Mouse (Mus musculus): Measurements from ENCODE around the gene Adam10.

The Adam10 gene

GRCm38 (mm10) chr9:70706444-70706843 lies 27.6 kb downstream of the Adam10 start:
- CTCF ChIA-PET, result no interaction called here
- POLR2A ChIA-PET, result no interaction called here

- ChIA-PET POLR2A (interaction anchor here in 1 of 4 experiments (0.7 to 1.3 kb wide), 2 partner anchors 288 to 624 kb away, joined by 3 to 4 read pairs; no protein-coding TSS in a partner anchor), CTCF (no interaction called here)
Measured at GRCm38 (mm10) chr9:70729544-70729943, 50.7 kb downstream of the Adam10 start.

GRCm38 (mm10) chr9:70731079-70731478 lies 52.3 kb downstream of the Adam10 start:
- ChIA-PET POLR2A (no interaction called here), CTCF (no interaction called here)

- ChIA-PET CTCF (no interaction called here), POLR2A (interaction anchor here in 2 of 4 experiments (0.8 to 1.2 kb wide), 2 partner anchors 24 to 83 kb away, joined by 3 to 4 read pairs; no protein-coding TSS in a partner anchor)
Measured at GRCm38 (mm10) chr9:70733208-70733607, 54.4 kb downstream of the Adam10 start.

- ChIA-PET POLR2A (no interaction called here), CTCF (no interaction called here)
Measured at GRCm38 (mm10) chr9:70739998-70740397, 61.2 kb downstream of the Adam10 start.

- POLR2A ChIA-PET, result no interaction called here
- CTCF ChIA-PET, result no interaction called here
Measured at GRCm38 (mm10) chr9:70751504-70752222, 72.9 kb downstream of the Adam10 start.

GRCm38 (mm10) chr9:70760974-70761373 lies 82.2 kb downstream of the Adam10 start:
- ChIA-PET CTCF (interaction anchor here in 1 of 4 experiments (0.5 kb wide), 1 partner anchor 700 kb away, joined by 3 read pairs; no protein-coding TSS in a partner anchor), POLR2A (no interaction called here)

GRCm38 (mm10) chr9:70775517-70775916 lies 96.7 kb downstream of the Adam10 start:
- ChIA-PET POLR2A (no interaction called here), CTCF (no interaction called here)

GRCm38 (mm10) chr9:70782191-70782590 lies 103.4 kb downstream of the Adam10 start:
- ChIA-PET POLR2A (no interaction called here), CTCF (no interaction called here)

- POLR2A ChIA-PET, result no interaction called here
- CTCF ChIA-PET, result no interaction called here
Measured at GRCm38 (mm10) chr9:70788705-70789104, 109.9 kb downstream of the Adam10 start.

- POLR2A ChIA-PET, result no interaction called here
Measured at GRCm38 (mm10) chr9:70790621-70791020, 111.8 kb downstream of the Adam10 start.

GRCm38 (mm10) chr9:70794643-70795438 lies 116.0 kb downstream of the Adam10 start:
- ChIA-PET CTCF (interaction anchor here in 3 of 4 experiments (0.6 to 1.3 kb wide), 5 partner anchors 130 to 526 kb away, joined by 3 to 4 read pairs (median 4); no protein-coding TSS in a partner anchor), POLR2A (interaction anchor here in 3 of 4 experiments (0.6 to 2.9 kb wide), 24 partner anchors 10 to 252 kb away, joined by 3 to 16 read pairs (median 3); partner anchors contain the start of genes Adam10 (in 1 of the 3), Mindy2 (in 1 of the 3) and Sltm (in 1 of the 3))

More at GRCm38 (mm10) chr9:70790621-70791020, 111.8 kb downstream of the Adam10 start:
- CTCF ChIA-PET, result no interaction called here

GRCm38 (mm10) chr9:70795439-70795757 lies 116.6 kb downstream of the Adam10 start:
- POLR2A ChIA-PET, result interaction anchor here (0.6 to 2.9 kb wide), 23 partner anchors 9 to 265 kb away, joined by 3 to 16 read pairs (median 4); partner anchors contain the start of genes Adam10 (in 1 of the 4), Mindy2 (in 1 of the 4) and Sltm (in 1 of the 4)
- CTCF ChIA-PET, result interaction anchor here in 3 of 4 experiments (0.9 to 1.4 kb wide), 5 partner anchors 129 to 525 kb away, joined by 3 to 5 read pairs (median 4); no protein-coding TSS in a partner anchor

- CTCF ChIA-PET, result no interaction called here
- POLR2A ChIA-PET, result no interaction called here
Measured at GRCm38 (mm10) chr9:70800588-70801315, 122.0 kb downstream of the Adam10 start.

- POLR2A ChIA-PET, result interaction anchor here in 1 of 4 experiments (0.6 kb wide), 1 partner anchor 15 kb away, joined by 3 read pairs; no protein-coding TSS in a partner anchor
- CTCF ChIA-PET, result no interaction called here
Measured at GRCm38 (mm10) chr9:70801761-70802160, 123.0 kb downstream of the Adam10 start.

- POLR2A ChIA-PET, result interaction anchor here in 1 of 4 experiments (0.6 to 1.1 kb wide), 2 partner anchors 12 to 258 kb away, joined by 3 read pairs; no protein-coding TSS in a partner anchor
- CTCF ChIA-PET, result interaction anchor here in 1 of 4 experiments (0.6 kb wide), 1 partner anchor 1490 kb away, joined by 3 read pairs; no protein-coding TSS in a partner anchor
Measured at GRCm38 (mm10) chr9:70802816-70803215, 124.0 kb downstream of the Adam10 start.

- ChIA-PET POLR2A (interaction anchor here in 1 of 4 experiments (0.5 to 3.3 kb wide), 5 partner anchors 10 to 169 kb away, joined by 3 to 17 read pairs (median 4); no protein-coding TSS in a partner anchor), CTCF (interaction anchor here in 2 of 4 experiments (0.7 kb wide), 2 partner anchors 498 to 794 kb away, joined by 4 read pairs; no protein-coding TSS in a partner anchor)
Measured at GRCm38 (mm10) chr9:70806069-70806468, 127.3 kb downstream of the Adam10 start.

GRCm38 (mm10) chr9:70807714-70808113 lies 128.9 kb downstream of the Adam10 start:
- ChIA-PET CTCF (no interaction called here), POLR2A (interaction anchor here in 2 of 4 experiments (0.7 to 3.3 kb wide), 5 partner anchors 8 to 119 kb away, joined by 3 to 17 read pairs (median 8); no protein-coding TSS in a partner anchor)

- POLR2A ChIA-PET, result interaction anchor here in 2 of 4 experiments (0.7 to 1.5 kb wide), 4 partner anchors 8 to 42 kb away, joined by 3 to 5 read pairs (median 4); no protein-coding TSS in a partner anchor
- CTCF ChIA-PET, result interaction anchor here in 2 of 4 experiments (0.5 to 0.7 kb wide), 3 partner anchors 28 to 1237 kb away, joined by 3 to 4 read pairs (median 4); no protein-coding TSS in a partner anchor
Measured at GRCm38 (mm10) chr9:70812551-70812950, 133.8 kb downstream of the Adam10 start.
